Mouse (Mus musculus): Measurements from ENCODE around the gene 2010111I01Rik. TPM values are rescaled to one million over a fixed set of nuclear protein-coding genes. Genes with fewer than 3 reads are reported as not detected.

2010111I01Rik gene
- total and polyA plus RNA-seq, 2 experiments from 2014 or later = 107 to 149 TPM

- no peak overlapping the region for H3K4me3 ChIP-seq (ENCODE audit: low read depth, low read length)
- no peak overlapping the region for H3K4me2 ChIP-seq (ENCODE audit: low read depth, low read length)
- ATAC-seq (ENCODE audit: insufficient read depth, low read depth) (no peak), DNase-seq (ENCODE audit: low spot score) (no peak)
- no peaks in the 10 kb centered on the region for H3K27me3 ChIP-seq (ENCODE audit: control insufficient read depth, insufficient read depth, low read length)
- H3K9me3 ChIP-seq (replicated peaks; ENCODE audit: control insufficient read depth, low read length) = no peaks in the 10 kb centered on the region
- WGBS = 88% methylated on average over 1 of the region's 1 CpGs
- H3K36me3 ChIP-seq (replicated peaks; ENCODE audit: control insufficient read depth, insufficient read depth, low read length) = no peaks in the 10 kb centered on the region
- no peak overlapping the region for H3K27ac ChIP-seq (ENCODE audit: low read depth)
- no peak overlapping the region for H3K9ac ChIP-seq (replicated peaks; ENCODE audit: low read depth, low read length)
- TF ChIP-seq CTCF (IDR thresholded peaks at IDR 0.05; ENCODE audit: low read depth) = no peak
- TF ChIP-seq EP300 (IDR thresholded peaks at IDR 0.05; ENCODE audit: low read depth) = no peak
- no peaks in the 10 kb centered on the region for H3K4me1 ChIP-seq (ENCODE audit: control insufficient read depth, insufficient read depth)
Observed at GRCm38 (mm10) chr13:63063706-63064105, 99.0 kb downstream of the 2010111I01Rik start.

- Histone ChIP-seq H3K9me3 (replicated peaks; ENCODE audit: control insufficient read depth, low read length) (no peaks in the 10 kb centered on the region), H3K27ac (ENCODE audit: low read depth) (no peak overlapping the region), H3K4me1 (ENCODE audit: control insufficient read depth, insufficient read depth) (no peaks in the 10 kb centered on the region), H3K4me2 (ENCODE audit: low read depth, low read length) (no peak overlapping the region), H3K27me3 (ENCODE audit: control insufficient read depth, insufficient read depth, low read length) (no peaks in the 10 kb centered on the region), H3K4me3 (ENCODE audit: low read depth, low read length) (no peak overlapping the region), H3K36me3 (replicated peaks; ENCODE audit: control insufficient read depth, insufficient read depth, low read length) (no peaks in the 10 kb centered on the region), H3K9ac (replicated peaks; ENCODE audit: low read depth, low read length) (no peak overlapping the region)
- DNase-seq (ENCODE audit: low spot score) (no peak), ATAC-seq (ENCODE audit: insufficient read depth, low read depth) (no peak)
- TF ChIP-seq CTCF (IDR thresholded peaks at IDR 0.05; ENCODE audit: low read depth) = no peak
- no peak for TF ChIP-seq EP300 (IDR thresholded peaks at IDR 0.05; ENCODE audit: low read depth)
- WGBS = 60% methylated on average over 1 of the region's 1 CpGs
Observed at GRCm38 (mm10) chr13:63066607-63067006, 101.9 kb downstream of the 2010111I01Rik start.

GRCm38 (mm10) chr13:63068371-63069136 is 103.9 kb downstream of the 2010111I01Rik start:
- Histone ChIP-seq H3K27me3 (ENCODE audit: control insufficient read depth, insufficient read depth, low read length) (no peaks in the 10 kb centered on the region), H3K9me3 (replicated peaks; ENCODE audit: control insufficient read depth, low read length) (no peaks in the 10 kb centered on the region), H3K36me3 (replicated peaks; ENCODE audit: control insufficient read depth, insufficient read depth, low read length) (no peaks in the 10 kb centered on the region), H3K9ac (replicated peaks; ENCODE audit: low read depth, low read length) (no peak overlapping the region), H3K27ac (ENCODE audit: low read depth) (no peak overlapping the region), H3K4me3 (ENCODE audit: low read depth, low read length) (no peak overlapping the region), H3K4me2 (ENCODE audit: low read depth, low read length) (no peak overlapping the region), H3K4me1 (ENCODE audit: control insufficient read depth, insufficient read depth) (0 out of 2 replicates have a peak, but pooled peaks cover 7% of the 10 kb centered on the region)
- TF ChIP-seq EP300 (IDR thresholded peaks at IDR 0.05; ENCODE audit: low read depth) = no peak
- no peak for TF ChIP-seq CTCF (IDR thresholded peaks at IDR 0.05; ENCODE audit: low read depth)
- ATAC-seq (ENCODE audit: insufficient read depth, low read depth) = no peak
- WGBS = 84% methylated on average over 4 of the region's 4 CpGs
- DNase-seq (ENCODE audit: low spot score) = no peak

GRCm38 (mm10) chr13:63071874-63072273 is 107.2 kb downstream of the 2010111I01Rik start:
- ATAC-seq (ENCODE audit: insufficient read depth, low read depth) (no peak), DNase-seq (ENCODE audit: low spot score) (no peak)
- no peaks in the 10 kb centered on the region for H3K27me3 ChIP-seq (ENCODE audit: control insufficient read depth, insufficient read depth, low read length)
- no peak overlapping the region for H3K4me2 ChIP-seq (ENCODE audit: low read depth, low read length)
- H3K9ac ChIP-seq (replicated peaks; ENCODE audit: low read depth, low read length) = no peak overlapping the region
- TF ChIP-seq CTCF (IDR thresholded peaks at IDR 0.05; ENCODE audit: low read depth) = no peak
- no peak for TF ChIP-seq EP300 (IDR thresholded peaks at IDR 0.05; ENCODE audit: low read depth)
- H3K4me1 ChIP-seq (ENCODE audit: control insufficient read depth, insufficient read depth) = 0 out of 2 replicates have a peak, but pooled peaks cover 7% of the 10 kb centered on the region
- no peak overlapping the region for H3K27ac ChIP-seq (ENCODE audit: low read depth)
- H3K9me3 ChIP-seq (replicated peaks; ENCODE audit: control insufficient read depth, low read length) = no peaks in the 10 kb centered on the region
- H3K36me3 ChIP-seq (replicated peaks; ENCODE audit: control insufficient read depth, insufficient read depth, low read length) = no peaks in the 10 kb centered on the region
- 71% methylated on average over 8 of the region's 8 CpGs for WGBS
- H3K4me3 ChIP-seq (ENCODE audit: low read depth, low read length) = no peak overlapping the region

GRCm38 (mm10) chr13:63072376-63072775 is 107.7 kb downstream of the 2010111I01Rik start:
- H3K27me3 ChIP-seq (ENCODE audit: control insufficient read depth, insufficient read depth, low read length) = no peaks in the 10 kb centered on the region
- ATAC-seq (ENCODE audit: insufficient read depth, low read depth) = peak; percentile 24; the same call in 1 of the 2 replicates
- TF ChIP-seq CTCF (IDR thresholded peaks at IDR 0.05; ENCODE audit: low read depth) (no peak), EP300 (IDR thresholded peaks at IDR 0.05; ENCODE audit: low read depth) (no peak)
- no peak overlapping the region for H3K4me3 ChIP-seq (ENCODE audit: low read depth, low read length)
- no peak overlapping the region for H3K9ac ChIP-seq (replicated peaks; ENCODE audit: low read depth, low read length)
- DNase-seq (ENCODE audit: low spot score) = no peak
- H3K36me3 ChIP-seq (replicated peaks; ENCODE audit: control insufficient read depth, insufficient read depth, low read length) = no peaks in the 10 kb centered on the region
- WGBS = 25% methylated on average over 3 of the region's 3 CpGs
- H3K9me3 ChIP-seq (replicated peaks; ENCODE audit: control insufficient read depth, low read length) = no peaks in the 10 kb centered on the region
- 0 out of 2 replicates have a peak, but pooled peaks cover 7% of the 10 kb centered on the region for H3K4me1 ChIP-seq (ENCODE audit: control insufficient read depth, insufficient read depth)
- no peak overlapping the region for H3K4me2 ChIP-seq (ENCODE audit: low read depth, low read length)
- no peak overlapping the region for H3K27ac ChIP-seq (ENCODE audit: low read depth)

Measured in heart, postnatal 0 days (tissue).